Mouse (Mus musculus) left cerebral cortex, adult 2 months (tissue): ENCODE measurements at regions not wholly inside any gene's neighbourhood (a gene's known extent, or its start where the extent isn't known, plus 50 kb on each side); places are given as distances from the start of the nearest gene placed in this dataset.

Experiments used
- DNase-seq, 2 experiments: peaks; one replicate each; pipeline ENCODE4 v3.0.0; 2021 to 2022; ENCODE audit warnings: low spot score in 2 of 2, mixed read lengths in 1 of 2; ENCODE audit errors: extremely low spot score in 1 of 2
- H3K27ac ChIP-seq: fragments of 200-600 bp; 2 replicates; pipeline ENCODE4 v1.8.1; 2022
- H3K4me3 ChIP-seq: fragments of 200-600 bp; 2 replicates; pipeline ENCODE4 v1.8.1; 2022
- CTCF ChIP-seq: fragments of 200-600 bp; IDR thresholded peaks from 2 replicates; pipeline ENCODE4 v1.8.1; 2022; ENCODE audit warnings: antibody characterized with exemption, mild to moderate bottlenecking, moderate library complexity
- intact Hi-C: fragments of 180-260 bp; cut with DNase I; formaldehyde crosslinking; loops from one replicate; pipeline ENCODE4 v1.15.1; 2025

DNA sequence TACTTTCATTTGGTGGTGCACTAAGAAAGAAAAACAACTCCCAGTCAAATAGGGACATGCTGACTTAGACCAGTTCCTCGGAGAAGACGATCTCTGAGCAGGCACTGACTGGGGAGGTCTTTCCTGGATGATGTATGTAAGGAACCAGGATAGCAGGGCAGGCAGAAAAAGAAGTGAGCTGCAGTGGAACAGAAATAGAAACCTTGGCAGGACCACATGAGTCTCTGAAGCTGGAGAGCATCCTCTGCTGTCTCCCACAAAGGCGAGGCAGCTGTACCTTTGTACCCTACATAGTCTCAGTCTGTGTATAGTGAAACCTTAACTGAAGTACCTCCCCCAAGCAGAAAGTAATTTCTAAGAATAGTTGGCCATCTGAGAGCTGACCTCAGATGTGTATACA is 104.4 kb upstream of the Gm37988 start:
- TF ChIP-seq CTCF = no peak
- intact Hi-C loops = no loop called here
- DNase-seq = no peak

DNA sequence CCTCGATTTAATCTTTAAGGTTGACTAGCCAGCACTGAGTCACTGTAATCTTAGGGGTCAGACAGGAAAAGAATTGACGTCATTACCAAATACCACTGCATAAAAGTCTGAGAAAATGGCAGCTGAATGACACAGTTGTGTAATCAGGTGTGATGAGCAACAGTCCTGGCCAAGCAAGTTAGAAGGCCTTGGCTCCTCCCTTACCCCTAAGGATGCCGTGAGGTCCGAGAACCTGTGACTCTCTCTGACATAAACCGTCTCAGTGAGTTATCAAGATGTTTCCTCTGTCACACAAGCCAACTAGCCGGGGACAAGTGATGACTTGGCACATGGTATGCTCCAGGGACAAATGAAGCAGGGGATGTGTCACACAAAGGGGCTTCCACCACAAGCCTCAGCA is 101.5 kb upstream of the Gm37988 start:
- intact Hi-C loops = no loop called here

More for the DNA sequence above, 104.4 kb upstream of the Gm37988 start:
- no peak overlapping the region for H3K4me3 ChIP-seq
- no peak overlapping the region for H3K27ac ChIP-seq

DNA sequence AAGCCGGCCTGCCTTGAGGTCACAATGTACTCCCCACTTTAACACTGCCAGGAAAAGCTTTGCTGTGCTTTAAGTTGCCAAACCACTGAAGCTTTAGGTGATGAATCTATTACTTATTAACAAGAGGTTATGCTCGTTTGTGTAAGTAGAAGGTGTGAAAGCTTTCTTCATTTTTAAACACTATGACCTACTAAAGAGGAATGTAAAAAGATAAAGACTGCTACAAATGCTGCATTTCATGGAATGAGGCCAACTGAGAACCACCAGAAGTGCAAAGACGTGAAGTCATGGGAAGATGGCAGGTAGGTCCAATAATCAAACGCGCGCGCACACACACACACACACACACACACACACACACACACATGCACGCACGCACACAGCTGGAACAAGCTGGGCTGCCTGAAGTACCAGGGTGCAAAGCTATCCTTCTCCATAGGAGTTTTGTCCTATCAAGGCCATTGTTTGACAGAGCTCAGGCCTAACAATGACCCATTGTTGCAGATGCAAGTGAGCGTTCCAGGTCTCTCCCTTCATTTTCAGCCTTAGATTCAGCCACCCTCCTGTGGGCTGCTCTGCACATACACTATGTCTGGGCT is 85.3 kb upstream of the Gm37988 start:
- intact Hi-C loops = no loop called here
- TF ChIP-seq CTCF = no peak
- Histone ChIP-seq H3K4me3 (no peak overlapping the region), H3K27ac (no peak overlapping the region)
- no peak for DNase-seq

More for the DNA sequence above, 101.5 kb upstream of the Gm37988 start:
- Histone ChIP-seq H3K27ac (no peak overlapping the region), H3K4me3 (no peak overlapping the region)
- DNase-seq = no peak
- no peak for TF ChIP-seq CTCF
